Mouse (Mus musculus) telencephalon, adult 2 months (tissue): ENCODE measurements around the gene Syt17.
"Not testable (repeated sequence)": the region's sequence is repeated elsewhere in the genome, so short reads cannot be mapped to it uniquely, and the experiment has no call there.

Experiments used
- DNase-seq: peaks from one replicate; pipeline ENCODE4 v3.0.0-alpha.2; 2011; ENCODE audit warnings: low read depth, low spot score

The Syt17 gene

GRCm38 (mm10) chr7:118380056-118380455 is 68.0 kb downstream of the Syt17 start:
- DNase-seq, result no peak

GRCm38 (mm10) chr7:118376590-118376989 is 71.4 kb downstream of the Syt17 start:
- DNase-seq, result no peak

GRCm38 (mm10) chr7:118375341-118375740 is 72.7 kb downstream of the Syt17 start:
- no peak for DNase-seq

GRCm38 (mm10) chr7:118371361-118371760 is 76.7 kb downstream of the Syt17 start:
- DNase-seq, result peak; percentile 64

- DNase-seq, result no peak
These were observed 78.3 kb downstream of the Syt17 start for GRCm38 (mm10) chr7:118369705-118370104.

GRCm38 (mm10) chr7:118365902-118366301 is 82.1 kb downstream of the Syt17 start:
- no peak for DNase-seq

- DNase-seq, result no peak
These were observed 82.8 kb downstream of the Syt17 start for GRCm38 (mm10) chr7:118365251-118365650.

GRCm38 (mm10) chr7:118364353-118365007 is 83.5 kb downstream of the Syt17 start:
- peak; percentile 94 for DNase-seq

- DNase-seq, result no peak
These were observed 84.3 kb downstream of the Syt17 start for GRCm38 (mm10) chr7:118363587-118364233.

GRCm38 (mm10) chr7:118362931-118363330 is 85.1 kb downstream of the Syt17 start:
- DNase-seq, result peak; percentile 34

GRCm38 (mm10) chr7:118362258-118362657 is 85.8 kb downstream of the Syt17 start:
- no peak for DNase-seq

- DNase-seq, result no peak
These were observed 89.0 kb downstream of the Syt17 start for GRCm38 (mm10) chr7:118358977-118359376.

GRCm38 (mm10) chr7:118356410-118357005 is 91.5 kb downstream of the Syt17 start:
- DNase-seq, result not testable (repeated sequence)

GRCm38 (mm10) chr7:118350840-118351239 is 97.2 kb downstream of the Syt17 start:
- DNase-seq, result no peak

- no peak for DNase-seq
These were observed 101.1 kb downstream of the Syt17 start for GRCm38 (mm10) chr7:118346943-118347342.

- DNase-seq, result no peak
These were observed 101.6 kb downstream of the Syt17 start for GRCm38 (mm10) chr7:118346432-118346831.

- no peak for DNase-seq
These were observed 102.6 kb downstream of the Syt17 start for GRCm38 (mm10) chr7:118345396-118345795.

- no peak for DNase-seq
These were observed 103.3 kb downstream of the Syt17 start for GRCm38 (mm10) chr7:118344701-118345100.
